Mouse (Mus musculus) colon, adult 2 months (tissue): Measurements from ENCODE around the gene Ifna12. TPM values are rescaled to one million over a fixed set of nuclear protein-coding genes. Genes with fewer than 3 reads are reported as not detected.

Experiments used
- polyA plus RNA-seq: library from polyadenylated mRNA; depleted of rRNA; stranded (reverse); fragments of >200 nt; gene quantifications from 2 replicates; pipeline ENCODE4 v1.2.3, GENCODE M21; 2012; rRNA removed

Gene Ifna12
- polyA plus RNA-seq = not detected in 2 replicates

DNA sequence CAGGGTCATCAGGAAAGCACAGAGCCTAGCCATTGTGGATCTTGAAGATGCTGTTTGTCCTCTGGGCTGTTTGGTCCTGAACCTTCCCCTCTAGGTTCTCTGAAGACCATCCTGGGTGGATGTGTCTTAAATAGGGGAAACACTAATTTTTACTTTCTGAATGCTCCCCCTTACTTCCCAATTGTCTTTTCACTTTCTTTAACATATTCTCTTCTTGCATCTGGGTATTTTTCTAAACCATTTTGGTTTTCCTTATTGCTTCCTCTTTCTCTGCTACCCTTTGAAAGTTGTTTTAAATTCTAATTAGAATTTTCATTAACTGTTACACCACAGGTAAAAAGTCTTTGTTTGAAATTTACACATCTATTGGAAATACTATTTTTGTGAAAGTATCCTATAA is at the start of gene Ifna12:
Gene Ifna12 (minus strand): TSS at position 101 of the 400 bp plus-strand sequence.

DNA sequence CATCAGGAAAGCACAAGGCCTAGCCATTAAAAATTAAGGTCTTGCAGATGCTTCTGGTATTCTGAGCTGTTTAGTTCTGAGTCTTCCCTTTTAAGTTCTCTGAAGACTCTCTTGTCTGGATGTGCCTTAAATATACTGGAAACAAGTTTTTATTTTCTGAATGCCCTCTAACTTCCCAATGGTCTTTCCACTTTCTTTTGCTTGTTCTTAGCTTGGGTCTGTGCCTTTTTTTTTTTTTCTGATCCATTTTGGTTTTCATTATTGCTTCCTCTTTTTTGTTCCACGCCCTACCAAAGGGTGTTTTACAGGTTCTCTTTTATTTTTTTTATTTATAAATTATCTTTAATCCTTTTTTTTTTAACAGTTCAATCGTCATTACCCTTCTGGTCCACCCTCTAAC is 41.2 kb upstream of the Ifna12 start, which contains the start of gene Ifna13:
Gene Ifna13 (minus strand): TSS at position 101 of the 400 bp plus-strand sequence.

DNA sequence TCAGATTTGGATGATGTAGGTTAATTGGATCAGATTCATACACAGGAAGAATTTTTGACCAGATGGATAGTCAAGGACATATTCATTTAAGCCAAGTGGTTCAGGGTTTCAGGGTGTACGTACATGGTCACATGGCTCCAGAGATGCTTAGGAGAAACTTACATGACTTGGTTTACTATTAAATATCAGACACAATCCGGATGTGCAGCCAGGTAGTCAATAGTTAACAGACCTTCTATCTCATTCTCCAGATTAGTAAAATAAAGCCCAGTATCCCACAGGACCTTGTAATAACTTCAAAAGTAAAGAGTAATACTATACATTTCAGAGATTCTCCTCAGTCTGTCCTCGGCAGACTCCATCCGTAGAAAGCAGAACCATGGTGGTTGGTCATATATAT is 31.1 kb upstream of the Ifna12 start, which contains the start of gene C87499:
Gene C87499 (minus strand): TSS at position 101 of the 400 bp plus-strand sequence.

DNA sequence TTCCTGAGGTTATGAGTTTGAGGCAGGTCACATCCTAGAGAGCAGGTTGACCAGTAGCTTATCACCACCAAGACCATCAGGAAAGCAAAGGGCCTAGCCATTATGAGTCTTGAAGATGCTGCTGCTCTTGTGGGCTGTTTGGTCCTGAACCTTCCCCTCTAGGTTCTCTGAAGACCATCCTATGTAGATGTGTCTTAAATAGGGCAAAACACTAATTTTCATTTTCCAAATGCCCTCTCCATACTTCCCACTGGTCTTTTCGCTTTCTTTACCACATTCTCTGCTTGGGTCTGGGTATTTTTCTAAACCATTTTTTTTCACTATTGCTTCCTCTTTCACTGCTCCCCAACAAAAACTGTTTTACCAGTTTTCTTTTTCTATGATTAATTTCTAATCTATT is 10.9 kb downstream of the Ifna12 start, which contains the start of gene Ifna9:
Gene Ifna9 (minus strand): TSS at position 101 of the 400 bp plus-strand sequence.

DNA sequence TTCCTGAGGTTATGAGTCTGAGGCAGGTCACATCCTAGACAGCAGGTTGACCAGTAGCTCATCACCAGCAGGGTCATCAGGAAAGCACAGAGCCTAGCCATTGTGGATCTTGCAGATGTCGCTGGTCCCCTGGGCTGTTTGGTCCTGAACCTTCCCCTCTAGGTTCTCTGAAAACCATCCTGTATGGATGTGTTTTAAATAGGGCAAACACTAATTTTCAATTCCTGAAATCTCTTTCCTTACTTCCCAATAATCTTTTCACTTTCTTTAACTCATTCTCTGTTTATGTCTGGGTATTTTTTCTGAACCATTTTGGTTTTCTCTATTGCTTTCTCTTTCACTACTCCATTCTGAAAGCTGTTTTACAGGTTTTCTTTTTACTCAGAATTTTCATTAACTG is 31.5 kb downstream of the Ifna12 start, which contains the start of gene Ifna14:
Gene Ifna14 (minus strand): TSS at position 101 of the 400 bp plus-strand sequence.

DNA sequence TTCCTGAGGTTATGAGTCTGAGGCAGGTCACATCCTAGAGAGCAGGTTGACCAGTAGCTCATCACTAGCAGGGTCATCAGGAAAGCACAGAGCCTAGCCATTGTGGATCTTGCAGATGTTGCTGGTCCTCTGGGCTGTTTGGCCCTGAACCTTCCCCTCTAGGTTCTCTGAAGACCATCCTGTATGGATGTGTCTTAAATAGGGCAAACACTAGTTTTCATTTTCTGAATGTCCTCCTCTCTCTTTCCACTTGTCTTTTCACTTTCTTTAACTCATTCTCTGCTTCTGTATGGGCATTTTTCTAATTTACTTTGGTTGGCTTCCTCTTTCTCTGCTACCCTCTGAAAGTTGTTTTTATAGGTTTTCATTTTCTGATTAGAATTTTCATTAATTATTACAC is 45.0 kb downstream of the Ifna12 start, which contains the start of gene Ifna15:
Gene Ifna15 (minus strand): TSS at position 101 of the 400 bp plus-strand sequence.

Other genes starting within 250 kb of the Ifna12 start
- 1.3 TPM in 2 replicates for gene Hacd4, start 164.4 kb downstream of the Ifna12 start, polyA plus RNA-seq
- gene Ifnb1, start 80.6 kb downstream of the Ifna12 start, polyA plus RNA-seq = not detected in 2 replicates
- not detected in 2 replicates for gene Ifna15, start 45.1 kb downstream of the Ifna12 start, polyA plus RNA-seq
- gene Ifna14, start 31.6 kb downstream of the Ifna12 start, polyA plus RNA-seq = not detected in 2 replicates
- gene Ifna9, start 11.0 kb downstream of the Ifna12 start, polyA plus RNA-seq = not detected in 2 replicates
- gene C87499, start 31.0 kb upstream of the Ifna12 start, polyA plus RNA-seq = not detected in 2 replicates
- not detected in 2 replicates for gene Ifna13, start 41.1 kb upstream of the Ifna12 start, polyA plus RNA-seq
- not detected in 2 replicates for gene Ifna16, start 73.5 kb upstream of the Ifna12 start, polyA plus RNA-seq
- not detected in 2 replicates for gene Ifna2, start 80.5 kb upstream of the Ifna12 start, polyA plus RNA-seq
- gene Ifnab, start 88.0 kb upstream of the Ifna12 start, polyA plus RNA-seq = not detected in 2 replicates
- 0.15 and 0.44 TPM in 2 replicates for gene Gm26566, start 118.4 kb upstream of the Ifna12 start, polyA plus RNA-seq
- gene Klhl9, start 119.1 kb upstream of the Ifna12 start, polyA plus RNA-seq = 17.9 and 18.2 TPM in 2 replicates
- not detected in 2 replicates for gene Gm13271, start 151.5 kb upstream of the Ifna12 start, polyA plus RNA-seq
- gene Gm13283, start 156.7 kb upstream of the Ifna12 start, polyA plus RNA-seq = not detected in 2 replicates
- gene Gm13290, start 170.5 kb upstream of the Ifna12 start, polyA plus RNA-seq = not detected in 2 replicates
- gene Gm13289, start 173.5 kb upstream of the Ifna12 start, polyA plus RNA-seq = not detected in 2 replicates
- not detected in 2 replicates for gene Gm13272, start 176.5 kb upstream of the Ifna12 start, polyA plus RNA-seq
- not detected in 2 replicates for gene Ifnz, start 178.8 kb upstream of the Ifna12 start, polyA plus RNA-seq
- gene Gm13276, start 182.3 kb upstream of the Ifna12 start, polyA plus RNA-seq = not detected in 2 replicates
- not detected in 2 replicates for gene Gm13277, start 185.3 kb upstream of the Ifna12 start, polyA plus RNA-seq
- gene Gm13278, start 188.2 kb upstream of the Ifna12 start, polyA plus RNA-seq = not detected in 2 replicates
- gene Gm13275, start 191.1 kb upstream of the Ifna12 start, polyA plus RNA-seq = not detected in 2 replicates
- not detected in 2 replicates for gene Gm13279, start 194.0 kb upstream of the Ifna12 start, polyA plus RNA-seq
- not detected in 2 replicates for gene Gm13285, start 196.3 kb upstream of the Ifna12 start, polyA plus RNA-seq
- not detected in 2 replicates for gene Gm13287, start 199.9 kb upstream of the Ifna12 start, polyA plus RNA-seq
- not detected in 2 replicates for gene Gm13288, start 202.2 kb upstream of the Ifna12 start, polyA plus RNA-seq
- gene Ifna7, start 212.9 kb upstream of the Ifna12 start, polyA plus RNA-seq = not detected in 2 replicates
- gene Ifna11, start 216.6 kb upstream of the Ifna12 start, polyA plus RNA-seq = not detected in 2 replicates
- not detected in 2 replicates for gene Ifna6, start 224.0 kb upstream of the Ifna12 start, polyA plus RNA-seq
- not detected in 2 replicates for gene Ifna5, start 232.1 kb upstream of the Ifna12 start, polyA plus RNA-seq
- not detected in 2 replicates for gene Ifna4, start 238.5 kb upstream of the Ifna12 start, polyA plus RNA-seq
- gene Ifna1, start 246.7 kb upstream of the Ifna12 start, polyA plus RNA-seq = not detected in 2 replicates